Mouse (Mus musculus): ENCODE results near the gene Adamts20.

DNA sequence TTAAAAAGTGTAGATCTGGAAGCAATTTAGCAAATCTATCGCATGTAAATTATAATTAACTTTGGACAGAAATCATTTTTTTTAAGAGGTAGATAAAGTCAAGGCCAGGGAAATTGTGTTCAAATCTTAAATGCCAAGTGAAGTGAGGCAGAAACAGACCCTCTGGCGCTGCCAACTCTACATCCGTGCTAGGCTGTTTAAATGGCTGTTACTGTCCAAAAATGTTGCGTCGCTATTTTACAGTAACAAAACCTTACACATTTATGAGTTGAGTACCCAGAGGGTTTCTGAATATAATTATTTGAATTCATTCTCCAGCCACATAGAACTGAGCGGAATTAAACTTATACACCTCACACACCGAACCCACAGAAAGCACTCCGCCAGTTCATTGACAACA, 13.6 kb downstream of the Adamts20 start:
- TF ChIP-seq TAL1 (IDR thresholded peaks at IDR 0.05; ENCODE audit: low read length) (no peak), GATA1 (IDR thresholded peaks at IDR 0.05; ENCODE audit: low read length) (no peak)
